Mouse (Mus musculus) liver, adult (tissue): ENCODE results near the gene Cbl.

Experiments used
- GATA4 ChIP-seq: IDR thresholded peaks from 2 replicates; pipeline ENCODE4 v1.6.1; 2014; ENCODE audit warnings: mild to moderate bottlenecking, low read length; ENCODE audit not compliant: insufficient replicate concordance

The Cbl gene

DNA sequence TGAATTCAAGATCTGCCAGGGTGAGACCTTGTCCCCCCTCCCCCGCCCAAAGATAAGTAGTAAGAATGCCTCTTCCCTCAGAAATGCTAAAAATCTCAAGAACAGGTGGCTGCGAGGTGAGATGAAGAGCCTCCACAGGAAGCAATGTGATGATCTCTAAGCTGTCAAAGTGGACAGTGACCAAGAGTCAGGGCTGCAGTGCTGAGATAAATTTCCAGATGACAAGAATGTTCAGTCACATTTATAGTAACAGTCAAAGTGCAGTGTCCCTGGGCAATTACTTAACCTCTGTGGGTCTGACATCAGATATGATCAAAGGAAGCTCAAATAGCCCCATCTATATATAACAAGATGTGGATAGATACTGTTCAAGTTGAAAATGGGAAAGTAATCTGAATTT lies 56.4 kb downstream of the Cbl start:
- TF ChIP-seq GATA4 = no peak

DNA sequence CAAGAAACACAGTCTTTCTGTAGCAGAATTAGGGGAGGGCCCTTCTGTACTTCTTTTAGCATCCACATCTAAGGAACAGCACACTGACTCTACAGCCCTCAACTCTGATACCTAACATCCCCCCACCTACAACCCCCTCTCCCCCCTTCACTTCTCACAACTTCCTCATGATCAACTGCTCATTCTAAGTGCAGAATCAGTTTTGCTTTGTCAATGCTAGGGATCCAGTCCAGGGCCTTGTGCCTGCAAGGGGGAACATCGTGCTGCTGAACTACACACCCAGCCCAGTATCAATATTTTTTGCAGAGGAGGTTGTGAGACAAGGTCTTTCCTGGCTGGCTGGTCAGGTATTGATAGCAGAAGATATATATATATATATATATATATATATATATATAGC lies 57.9 kb downstream of the Cbl start:
- no peak for TF ChIP-seq GATA4

GRCm38 (mm10) chr9:44175556-44175955 lies 58.3 kb downstream of the Cbl start:
- peak; percentile 56; the same call in 1 of the 2 replicates for TF ChIP-seq GATA4

GRCm38 (mm10) chr9:44170691-44171151 lies 63.1 kb downstream of the Cbl start:
- TF ChIP-seq GATA4 = no peak

GRCm38 (mm10) chr9:44168931-44169330 lies 64.9 kb downstream of the Cbl start:
- TF ChIP-seq GATA4 = no peak

DNA sequence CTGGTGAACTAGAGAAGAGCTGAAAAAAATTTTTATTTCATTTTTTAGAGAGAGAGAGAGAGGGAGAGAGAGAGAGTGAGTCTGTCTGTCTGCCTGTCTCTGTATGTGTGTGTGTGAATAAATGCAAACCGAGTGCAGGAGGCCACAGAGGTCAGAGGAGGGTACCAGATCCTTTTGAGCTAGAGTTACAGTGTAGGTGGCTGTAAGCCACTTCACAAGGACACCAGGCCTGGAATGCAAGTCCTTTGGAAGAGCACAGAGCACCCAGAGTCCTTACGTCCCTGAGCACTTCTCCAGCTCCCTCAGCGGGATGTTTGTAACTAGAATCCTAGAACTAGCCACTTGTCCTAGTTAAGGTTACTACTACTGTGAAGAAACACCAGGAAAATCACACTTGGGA lies 74.0 kb downstream of the Cbl start:
- no peak for TF ChIP-seq GATA4

GRCm38 (mm10) chr9:44147290-44147689 lies 86.6 kb downstream of the Cbl start:
- no peak for TF ChIP-seq GATA4

DNA sequence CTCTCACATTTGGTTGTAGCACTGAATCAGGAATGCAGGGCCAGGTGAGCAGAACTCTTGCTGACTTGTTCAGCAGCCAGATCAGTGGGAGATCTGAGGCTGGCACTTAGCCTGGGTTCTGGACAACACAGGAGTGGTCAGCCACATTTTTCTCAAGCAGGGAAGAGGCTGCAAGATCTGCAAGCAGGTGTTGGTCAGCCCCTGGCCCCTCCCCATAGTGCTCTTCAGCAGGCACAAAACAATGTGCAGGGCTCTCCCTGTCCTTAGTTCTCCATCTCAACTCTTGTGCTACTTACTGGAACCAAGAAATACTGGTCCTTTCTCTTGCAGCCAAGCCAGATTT lies 89.2 kb downstream of the Cbl start:
- no peak for TF ChIP-seq GATA4

GRCm38 (mm10) chr9:44144023-44144717 lies 89.7 kb downstream of the Cbl start:
- TF ChIP-seq GATA4 = no peak

- TF ChIP-seq GATA4 = no peak
Observed at GRCm38 (mm10) chr9:44143421-44143820, 90.4 kb downstream of the Cbl start.

DNA sequence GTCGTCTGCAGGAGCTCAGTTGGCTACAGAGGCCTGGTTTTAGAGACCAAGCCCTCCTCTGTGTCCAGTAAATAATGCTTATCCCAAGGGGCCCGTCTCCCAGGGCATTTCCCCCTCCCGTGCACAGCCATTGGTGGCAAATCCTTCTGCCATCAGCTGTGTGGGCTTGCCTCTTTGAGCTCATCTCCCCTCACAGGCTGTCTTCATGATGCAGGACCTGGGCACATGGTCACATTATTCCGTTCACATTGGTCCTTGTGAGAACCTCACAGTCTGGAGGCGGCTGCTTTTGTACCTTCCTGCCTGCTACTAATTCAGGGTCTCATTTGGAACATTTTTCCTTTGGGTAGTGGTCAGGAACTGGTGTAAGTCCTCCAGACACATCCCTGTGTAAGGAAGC lies 91.9 kb downstream of the Cbl start:
- no peak for TF ChIP-seq GATA4

GRCm38 (mm10) chr9:44137846-44138245 lies 96.0 kb downstream of the Cbl start:
- TF ChIP-seq GATA4 = no peak

- TF ChIP-seq GATA4 = no peak
Observed at GRCm38 (mm10) chr9:44135731-44136411, 98.0 kb downstream of the Cbl start.

GRCm38 (mm10) chr9:44134851-44135730 lies 98.8 kb downstream of the Cbl start:
- no peak for TF ChIP-seq GATA4

- TF ChIP-seq GATA4 = no peak
Observed at GRCm38 (mm10) chr9:44134101-44134850, 99.6 kb downstream of the Cbl start, which contains the start of gene Mcam. Gene Mcam (plus strand): TSS chr9:44134469.
